Mouse (Mus musculus) hindbrain, embryonic 11.5 days (tissue): ENCODE data around the gene Cyp11a1. TPM values are rescaled to one million over a fixed set of nuclear protein-coding genes. Genes with fewer than 3 reads are reported as not detected.

ENCODE experiments used
- ATAC-seq: fragments of 200-750 bp; cut with Nextera tagmentation; 2 replicates; pipeline ENCODE4 v1.8.0; 2017; ENCODE audit warnings: mild to moderate bottlenecking, moderate TSS enrichment, moderate library complexity; ENCODE audit not compliant: low FRiP score
- DNase-seq: peaks from one replicate; pipeline ENCODE4 v3.0.0-alpha.2; 2015; ENCODE audit warnings: low spot score
- H3K27ac ChIP-seq: fragments of 300-500 bp; sonication (generic); 2 replicates; pipeline ENCODE4 v1.5.1; 2014; ENCODE audit warnings: mild to moderate bottlenecking, low read depth, low read length
- H3K27me3 ChIP-seq: fragments of 300-500 bp; sonication (generic); 2 replicates; pipeline ENCODE4 v1.6.1; 2014; ENCODE audit warnings: mild to moderate bottlenecking, low read length, moderate library complexity, mixed read lengths; ENCODE audit not compliant: control insufficient read depth, insufficient read depth
- H3K36me3 ChIP-seq: fragments of 300-500 bp; sonication (generic); 2 replicates; pipeline ENCODE4 v1.6.1; 2014; ENCODE audit warnings: mild to moderate bottlenecking, low read length, moderate library complexity, mixed read lengths; ENCODE audit not compliant: control insufficient read depth, insufficient read depth
- H3K4me1 ChIP-seq: fragments of 300-500 bp; sonication (generic); replicated peaks from 2 replicates; pipeline ENCODE4 v1.6.1; 2014; ENCODE audit warnings: low read length, mixed read lengths; ENCODE audit not compliant: control insufficient read depth, insufficient read depth
- H3K4me2 ChIP-seq: fragments of 300-500 bp; sonication (generic); replicated peaks from 2 replicates; pipeline ENCODE4 v1.6.1; 2014; ENCODE audit warnings: mild to moderate bottlenecking, low read depth, low read length
- H3K4me3 ChIP-seq: fragments of 300-500 bp; sonication (generic); 2 replicates; pipeline ENCODE4 v1.5.1; 2014; ENCODE audit warnings: low read depth, low read length
- H3K9ac ChIP-seq: fragments of 300-500 bp; sonication (generic); 2 replicates; pipeline ENCODE4 v1.6.1; 2014; ENCODE audit warnings: low read depth, low read length
- H3K9me3 ChIP-seq: fragments of 300-500 bp; sonication (generic); 2 replicates; pipeline ENCODE4 v1.6.1; 2016; ENCODE audit warnings: low read length; ENCODE audit not compliant: control insufficient read depth
- WGBS: fragments of 180-500 bp; shearing (Covaris S2); extraction: QIAGEN DNeasy Blood & Tissue Kit; methylation state at CpG from one replicate; pipeline ENCODE4 v1.1.7; 2014; 5-methylcytosine and 5-hydroxymethylcytosine counted together
- polyA plus RNA-seq: library from polyadenylated mRNA; unstranded; fragments of >200 nt; fragmentation: Nextera tagmentation; extraction: Ambion mirVana; gene quantifications from 2 replicates; pipeline ENCODE4 v1.2.1, GENCODE M21; 2014

Gene Cyp11a1
- polyA plus RNA-seq, 1 experiment from 2014 or later: not detected

DNA sequence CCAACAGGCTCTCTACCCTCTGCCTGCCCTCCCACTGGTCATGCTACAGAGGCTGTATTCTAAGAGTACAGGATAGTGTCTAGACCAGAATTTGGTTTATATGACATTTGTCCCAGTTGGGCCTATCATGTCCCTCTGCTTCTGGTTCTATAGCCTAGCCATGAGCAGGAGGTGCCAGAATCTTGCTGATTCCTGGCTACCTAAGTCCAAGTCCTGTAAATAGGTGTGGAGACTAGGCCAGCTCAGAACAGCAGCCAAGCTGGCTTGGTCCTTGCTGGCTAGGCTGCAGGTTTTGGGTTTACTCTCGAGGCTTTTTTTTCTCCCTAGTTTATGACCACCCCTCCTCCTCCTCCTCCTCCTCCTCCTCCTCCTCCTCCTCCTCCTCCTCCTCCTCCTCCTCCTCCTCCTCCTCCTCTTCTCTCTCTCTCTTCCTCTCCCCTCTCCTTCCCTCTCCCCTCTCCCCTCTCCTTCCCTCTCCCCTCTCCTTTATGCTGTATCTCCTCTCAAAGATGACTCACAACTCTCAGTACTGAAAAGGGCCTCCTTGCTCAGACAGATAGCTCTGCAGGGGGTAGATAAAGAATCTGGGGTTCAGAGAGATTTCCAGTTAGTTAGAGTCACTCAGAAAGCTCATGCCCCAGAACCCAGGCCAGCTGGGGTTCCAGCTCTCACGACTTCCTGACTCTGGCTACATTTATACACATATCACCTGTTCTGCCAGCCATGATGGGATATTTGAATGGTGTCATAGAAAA, 21.4 kb downstream of the Cyp11a1 start:
- 64% methylated on average over 2 of the region's 2 CpGs for WGBS
- ATAC-seq: no peak
- Histone ChIP-seq H3K4me3 (no peak overlapping the region), H3K27me3 (no peaks in the 10 kb centered on the region), H3K9ac (no peak overlapping the region), H3K36me3 (no peaks in the 10 kb centered on the region), H3K4me1 (no peaks in the 10 kb centered on the region), H3K9me3 (no peaks in the 10 kb centered on the region), H3K4me2 (no peak overlapping the region), H3K27ac (no peak overlapping the region)
- DNase-seq: no peak

- ATAC-seq (no peak), DNase-seq (no peak)
- Histone ChIP-seq H3K9me3 (no peaks in the 10 kb centered on the region), H3K27me3 (no peaks in the 10 kb centered on the region), H3K4me1 (no peaks in the 10 kb centered on the region), H3K4me2 (no peak overlapping the region), H3K36me3 (no peaks in the 10 kb centered on the region), H3K4me3 (no peak overlapping the region), H3K9ac (no peak overlapping the region), H3K27ac (no peak overlapping the region)
- WGBS: 84% methylated on average over 5 of the region's 5 CpGs
Measured at GRCm38 (mm10) chr9:58028841-58029240, 22.6 kb downstream of the Cyp11a1 start.

DNA sequence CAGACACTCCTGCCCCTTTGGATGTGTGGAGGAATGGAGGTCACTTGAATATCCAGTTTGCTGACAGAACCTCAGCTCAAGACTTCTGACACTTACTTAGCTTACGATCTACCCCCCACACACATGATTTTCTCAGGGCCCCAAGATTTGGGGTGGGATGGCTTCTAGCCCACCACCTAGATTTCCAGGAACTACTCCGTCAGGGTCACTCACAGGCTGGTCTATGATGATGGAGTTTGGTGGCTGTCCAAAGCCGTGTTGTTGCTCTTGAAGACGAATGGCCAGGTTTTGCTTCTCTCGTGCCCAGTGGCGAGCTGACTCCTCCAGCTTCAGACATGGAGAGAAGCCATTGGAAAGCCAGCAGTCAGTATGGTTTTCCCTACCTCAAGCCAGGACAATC, 23.4 kb downstream of the Cyp11a1 start:
- H3K27ac ChIP-seq: no peak overlapping the region
- WGBS: 92% methylated on average over 6 of the region's 6 CpGs
- ATAC-seq: no peak
- H3K9ac ChIP-seq: no peak overlapping the region
- no peaks in the 10 kb centered on the region for H3K36me3 ChIP-seq
- no peak overlapping the region for H3K4me3 ChIP-seq
- no peaks in the 10 kb centered on the region for H3K27me3 ChIP-seq
- DNase-seq: no peak
- H3K9me3 ChIP-seq: no peaks in the 10 kb centered on the region
- no peak overlapping the region for H3K4me2 ChIP-seq
- H3K4me1 ChIP-seq: no peaks in the 10 kb centered on the region

DNA sequence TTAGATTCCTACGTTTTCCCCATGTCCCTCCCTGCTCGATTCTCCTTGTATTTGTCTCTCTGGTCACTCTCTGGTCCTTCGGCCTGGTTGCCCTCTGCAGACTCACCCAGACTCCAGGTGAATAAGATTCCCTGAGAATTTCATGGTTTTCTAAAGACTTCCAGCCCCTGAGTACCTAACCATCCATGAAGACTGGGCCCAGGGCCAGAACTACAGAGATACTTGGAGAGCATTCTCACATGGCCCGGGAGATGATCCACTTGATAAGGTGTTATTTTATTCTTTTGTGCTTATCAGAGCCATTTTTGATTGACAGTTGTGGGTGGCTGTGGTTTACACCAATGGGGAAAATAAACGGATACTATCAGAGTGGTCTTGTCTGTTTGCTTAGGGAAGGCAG, 25.7 kb downstream of the Cyp11a1 start:
- Histone ChIP-seq H3K27ac (no peak overlapping the region), H3K36me3 (no peaks in the 10 kb centered on the region), H3K9me3 (no peaks in the 10 kb centered on the region), H3K27me3 (no peaks in the 10 kb centered on the region; the same call in 1 of the 2 replicates), H3K4me1 (no peaks in the 10 kb centered on the region), H3K9ac (no peak overlapping the region), H3K4me2 (no peak overlapping the region), H3K4me3 (no peak overlapping the region)
- ATAC-seq (no peak), DNase-seq (no peak)
- 85% methylated on average over 5 of the region's 5 CpGs for WGBS

DNA sequence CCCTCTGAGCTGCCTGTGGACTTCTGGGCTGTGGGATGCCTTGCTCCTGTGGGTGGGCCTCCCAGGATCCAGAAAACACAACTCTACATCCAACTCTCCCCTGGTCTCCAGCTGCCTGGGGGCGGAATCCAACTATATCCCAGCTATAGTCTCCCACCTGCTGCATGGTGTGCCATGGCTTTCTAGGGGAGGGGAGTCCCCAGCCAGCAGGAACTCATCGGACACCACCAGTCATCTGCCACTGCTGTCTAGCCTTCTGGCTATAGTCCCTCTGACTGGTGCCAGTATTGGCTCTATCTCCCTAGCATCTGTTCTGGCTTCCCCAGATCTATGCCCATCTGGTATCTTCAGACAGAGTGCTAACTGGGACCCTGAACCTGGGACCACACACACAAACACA, 29.3 kb downstream of the Cyp11a1 start:
- H3K4me2 ChIP-seq: no peak overlapping the region
- ATAC-seq (no peak), DNase-seq (no peak)
- H3K27me3 ChIP-seq: peaks cover 6% of the 10 kb centered on the region
- H3K27ac ChIP-seq: no peak overlapping the region
- 0 out of 2 replicates have a peak, but pooled peaks cover 3% of the 10 kb centered on the region for H3K4me1 ChIP-seq
- H3K9me3 ChIP-seq: no peaks in the 10 kb centered on the region
- 63% methylated on average over 2 of the region's 2 CpGs for WGBS
- H3K9ac ChIP-seq: no peak overlapping the region
- no peak overlapping the region for H3K4me3 ChIP-seq
- H3K36me3 ChIP-seq: no peaks in the 10 kb centered on the region

DNA sequence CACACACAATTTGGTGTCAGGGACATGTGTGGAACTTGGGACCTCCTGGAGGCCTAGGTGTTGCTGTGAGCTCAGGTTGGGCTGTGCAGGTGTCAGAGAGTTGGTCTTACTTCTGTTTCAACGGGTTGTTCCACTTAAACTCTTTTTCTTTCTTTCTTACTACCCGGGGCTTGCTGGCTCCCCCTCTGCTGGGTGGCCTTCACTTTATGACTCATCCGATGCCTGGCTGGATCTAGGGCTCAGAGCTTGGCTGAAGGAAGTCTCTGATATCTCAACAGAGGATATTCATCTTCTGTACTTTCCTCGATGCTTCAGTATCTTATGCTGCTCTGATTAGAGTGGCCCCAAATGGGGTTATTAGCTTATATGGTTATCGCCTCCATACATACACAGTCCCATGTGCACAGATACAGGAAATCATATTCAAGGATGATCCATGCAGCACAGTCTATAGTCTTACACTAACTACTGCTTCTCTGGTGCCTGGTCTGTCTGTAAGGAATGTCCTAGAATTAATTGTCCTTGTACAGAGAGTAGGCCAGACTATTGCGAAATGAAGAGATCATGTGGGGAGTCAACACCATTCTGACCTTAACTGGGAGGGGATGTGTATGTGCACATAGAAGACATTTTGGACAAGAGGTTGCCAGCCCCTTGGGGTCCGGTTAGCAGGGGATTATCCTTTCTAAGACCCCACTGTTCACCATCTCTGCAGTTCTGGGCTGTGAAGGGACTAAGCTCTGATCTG, 29.9 kb downstream of the Cyp11a1 start:
- 81% methylated on average over 7 of the region's 7 CpGs for WGBS
- no peaks in the 10 kb centered on the region for H3K9me3 ChIP-seq
- H3K27me3 ChIP-seq: peaks cover 6% of the 10 kb centered on the region
- H3K4me1 ChIP-seq: peaks cover 8% of the 10 kb centered on the region
- H3K4me3 ChIP-seq: no peak overlapping the region
- H3K4me2 ChIP-seq: no peak overlapping the region
- H3K27ac ChIP-seq: no peak overlapping the region
- no peaks in the 10 kb centered on the region for H3K36me3 ChIP-seq
- no peak for DNase-seq
- ATAC-seq: no peak
- H3K9ac ChIP-seq: no peak overlapping the region

DNA sequence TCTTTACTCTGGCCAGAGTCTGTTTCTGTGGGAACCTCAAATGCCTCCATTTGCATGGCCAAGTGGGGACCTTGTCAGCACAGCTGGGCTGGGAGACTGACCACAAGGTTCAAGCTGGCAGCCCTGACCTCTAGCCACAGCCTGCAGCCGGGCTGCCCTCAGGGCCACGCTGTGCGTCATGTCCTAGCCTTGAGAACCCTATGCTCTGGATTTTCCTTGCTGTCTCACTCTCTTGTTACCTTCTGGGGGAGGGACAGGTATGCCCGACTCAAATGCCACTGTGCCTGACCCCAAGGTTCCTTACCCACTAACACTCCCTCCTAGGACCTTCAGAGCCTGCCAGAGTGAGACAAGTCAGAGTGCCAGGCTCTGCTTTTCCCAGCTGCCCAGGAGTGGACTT, 30.8 kb downstream of the Cyp11a1 start:
- Histone ChIP-seq H3K27ac (no peak overlapping the region), H3K9me3 (no peaks in the 10 kb centered on the region), H3K4me2 (no peak overlapping the region), H3K4me1 (peaks cover 15% of the 10 kb centered on the region), H3K27me3 (peaks cover 6% of the 10 kb centered on the region), H3K36me3 (no peaks in the 10 kb centered on the region), H3K4me3 (no peak overlapping the region), H3K9ac (no peak overlapping the region)
- 80% methylated on average over 4 of the region's 4 CpGs for WGBS
- DNase-seq: no peak
- ATAC-seq: no peak

DNA sequence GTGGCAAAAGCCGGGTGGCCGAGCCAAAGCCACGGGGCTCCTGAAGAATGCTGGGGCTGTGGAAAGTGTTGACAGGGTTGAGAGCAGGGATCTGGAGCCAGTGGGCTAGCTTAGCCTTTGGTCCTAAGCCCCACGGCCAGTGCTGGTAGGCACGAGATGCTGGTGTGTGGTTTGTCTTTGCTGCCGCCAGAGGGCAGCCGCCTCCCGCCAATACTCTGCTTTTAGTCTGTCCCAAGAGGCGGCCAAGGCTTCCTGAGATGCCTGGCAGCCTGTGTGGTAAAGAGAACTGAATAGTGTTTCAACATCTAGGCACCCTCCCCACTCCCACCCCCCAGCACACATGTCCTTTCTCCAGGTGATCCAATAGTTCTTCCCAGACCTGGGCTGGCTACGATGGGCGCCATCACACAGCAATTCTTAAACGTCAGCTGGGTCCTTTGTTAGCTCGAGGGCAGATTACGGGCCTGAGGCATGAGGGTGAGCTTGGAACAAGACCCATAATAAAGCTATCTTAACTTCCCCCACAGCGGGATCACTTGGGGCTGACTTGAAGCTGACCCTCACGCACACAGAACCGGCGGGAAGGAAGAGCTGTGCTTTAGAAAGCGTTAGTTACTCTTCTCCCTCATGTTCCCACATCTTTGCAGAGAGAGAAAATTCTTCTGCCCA, 32.4 kb downstream of the Cyp11a1 start:
- H3K4me1 ChIP-seq: peaks cover 28% of the 10 kb centered on the region
- no peak overlapping the region for H3K4me3 ChIP-seq
- H3K9me3 ChIP-seq: no peaks in the 10 kb centered on the region
- H3K36me3 ChIP-seq: no peaks in the 10 kb centered on the region
- 29% methylated on average over 19 of the region's 19 CpGs for WGBS
- H3K27me3 ChIP-seq: peaks cover 6% of the 10 kb centered on the region
- H3K27ac ChIP-seq: no peak overlapping the region
- H3K4me2 ChIP-seq: no peak overlapping the region
- DNase-seq (peak; percentile 89), ATAC-seq (peak; percentile 71; the same call in 1 of the 2 replicates)
- peak overlapping the region; percentile 34; the same call in 1 of the 2 replicates for H3K9ac ChIP-seq
